Mouse (Mus musculus): ENCODE measurements around the gene Smco3.
A peak's percentile ranks its signal among the peaks of the same experiment; 100 is the strongest.

GRCm38 (mm10) chr6:136803739-136804633 lies 31.3 kb downstream of the Smco3 start, which contains the start of gene Hist4h4:
- peak; percentile 89 for TF ChIP-seq POLR2A (IDR thresholded peaks at IDR 0.05; ENCODE audit: insufficient read depth, low read depth, low read length)
- no peak for TF ChIP-seq CTCF (IDR thresholded peaks at IDR 0.05; ENCODE audit: insufficient read depth, low read depth, low read length)
